Mouse (Mus musculus): Measurements from ENCODE around the gene Eif4e2. TPM values are rescaled to one million over a fixed set of nuclear protein-coding genes. Genes with fewer than 3 reads are reported as not detected.

Gene Eif4e2
- total RNA-seq, 2 experiments from 2014 or later: 53.0 to 57.0 TPM

DNA sequence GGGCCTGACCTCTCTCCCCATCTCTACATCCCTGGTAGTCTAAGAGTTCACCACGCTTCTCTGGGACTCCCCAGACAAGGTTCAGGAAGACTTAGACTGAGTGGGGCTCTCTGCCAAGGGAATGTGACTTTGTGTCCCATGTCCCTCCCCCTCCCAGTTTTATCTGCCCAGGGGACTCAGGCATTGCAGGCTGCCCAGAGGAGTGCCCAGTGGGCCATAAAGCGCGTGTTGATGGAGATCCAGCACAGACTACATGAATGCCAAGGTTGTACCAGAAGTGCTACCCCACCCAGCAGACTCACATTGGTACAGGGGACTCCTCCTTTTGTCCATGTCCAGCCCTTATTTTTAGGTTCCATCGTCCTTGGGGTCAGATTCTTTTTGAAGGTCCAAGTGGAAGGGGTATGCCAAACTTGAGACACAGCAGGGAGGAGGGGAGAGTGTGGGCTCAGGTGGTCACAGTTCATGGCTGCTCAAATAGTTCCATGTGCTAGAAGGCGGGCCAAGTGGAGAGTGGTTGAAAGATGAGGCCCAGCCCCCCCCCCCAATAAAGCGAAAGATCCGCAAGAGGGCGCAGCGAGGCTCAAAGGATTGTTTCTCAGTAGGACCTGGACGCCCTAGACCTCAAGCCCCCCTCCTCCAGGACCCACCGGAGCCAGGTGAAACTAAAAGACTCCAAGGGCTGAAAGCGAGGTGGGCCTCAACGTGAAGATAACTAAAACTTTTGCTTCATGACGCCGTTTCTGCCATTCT lies 29.5 kb upstream of the Eif4e2 start:
- Histone ChIP-seq H3K27ac (no peak overlapping the region), H3K4me3 (peak overlapping the region; percentile 47)
- TF ChIP-seq CTCF (IDR thresholded peaks at IDR 0.05): no peak
- intact Hi-C loops (cut with DNase I): loop anchor here (10.0 kb wide), 1 partner anchor 539 kb away; no protein-coding TSS in a partner anchor
- DNase-seq: no peak

DNA sequence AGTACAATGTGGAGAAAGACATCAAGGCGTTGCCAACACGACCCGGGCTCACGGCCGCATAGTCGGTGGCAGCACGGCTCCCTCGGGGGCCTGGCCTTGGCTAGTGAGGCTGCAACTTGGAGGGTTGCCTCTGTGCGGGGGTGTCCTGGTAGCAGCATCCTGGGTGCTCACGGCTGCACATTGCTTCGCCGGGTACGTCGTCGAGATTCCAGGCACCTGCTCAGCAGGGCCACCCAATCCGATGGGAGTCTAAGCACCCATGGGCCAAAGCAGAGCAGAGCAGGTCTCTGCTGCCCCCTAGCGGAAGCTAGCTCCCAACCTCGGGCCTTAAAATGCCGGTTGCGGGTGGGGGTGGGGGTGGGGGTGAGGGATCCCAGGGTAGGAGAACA lies 29.0 kb upstream of the Eif4e2 start:
- intact Hi-C loops (cut with DNase I): loop anchor here (5.0 to 10.0 kb wide), 2 partner anchors 540 to 567 kb away; no protein-coding TSS in a partner anchor

DNA sequence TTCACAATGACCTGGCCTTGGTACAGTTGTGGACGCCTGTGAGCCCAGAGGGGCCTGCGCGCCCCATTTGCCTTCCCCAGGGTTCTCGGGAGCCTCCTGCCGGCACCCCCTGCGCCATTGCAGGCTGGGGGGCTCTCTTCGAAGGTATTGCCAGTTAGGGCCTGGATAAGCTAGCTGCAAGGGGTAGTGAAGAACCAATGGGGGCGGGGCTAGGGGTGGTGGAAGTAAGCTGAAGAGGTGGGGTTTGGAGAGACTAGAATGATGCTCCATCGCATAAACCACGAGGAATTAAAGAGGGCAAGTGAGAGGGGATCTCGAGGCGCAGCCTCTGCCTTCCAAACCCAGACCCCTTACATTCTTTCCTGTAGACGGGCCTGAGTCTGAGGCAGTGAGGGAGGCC lies 28.2 kb upstream of the Eif4e2 start:
- DNase-seq: no peak
- Histone ChIP-seq H3K4me3 (no peak overlapping the region), H3K27ac (no peak overlapping the region)
- intact Hi-C loops (cut with DNase I): loop anchor here (5.0 to 10.0 kb wide), 2 partner anchors 541 to 568 kb away; no protein-coding TSS in a partner anchor
- TF ChIP-seq CTCF (IDR thresholded peaks at IDR 0.05): no peak

More for the DNA sequence above, 29.0 kb upstream of the Eif4e2 start:
- H3K27ac ChIP-seq: no peak overlapping the region
- H3K4me3 ChIP-seq: peak overlapping the region; percentile 47
- peak; percentile 83 for DNase-seq
- TF ChIP-seq CTCF (IDR thresholded peaks at IDR 0.05): peak; percentile 72

DNA sequence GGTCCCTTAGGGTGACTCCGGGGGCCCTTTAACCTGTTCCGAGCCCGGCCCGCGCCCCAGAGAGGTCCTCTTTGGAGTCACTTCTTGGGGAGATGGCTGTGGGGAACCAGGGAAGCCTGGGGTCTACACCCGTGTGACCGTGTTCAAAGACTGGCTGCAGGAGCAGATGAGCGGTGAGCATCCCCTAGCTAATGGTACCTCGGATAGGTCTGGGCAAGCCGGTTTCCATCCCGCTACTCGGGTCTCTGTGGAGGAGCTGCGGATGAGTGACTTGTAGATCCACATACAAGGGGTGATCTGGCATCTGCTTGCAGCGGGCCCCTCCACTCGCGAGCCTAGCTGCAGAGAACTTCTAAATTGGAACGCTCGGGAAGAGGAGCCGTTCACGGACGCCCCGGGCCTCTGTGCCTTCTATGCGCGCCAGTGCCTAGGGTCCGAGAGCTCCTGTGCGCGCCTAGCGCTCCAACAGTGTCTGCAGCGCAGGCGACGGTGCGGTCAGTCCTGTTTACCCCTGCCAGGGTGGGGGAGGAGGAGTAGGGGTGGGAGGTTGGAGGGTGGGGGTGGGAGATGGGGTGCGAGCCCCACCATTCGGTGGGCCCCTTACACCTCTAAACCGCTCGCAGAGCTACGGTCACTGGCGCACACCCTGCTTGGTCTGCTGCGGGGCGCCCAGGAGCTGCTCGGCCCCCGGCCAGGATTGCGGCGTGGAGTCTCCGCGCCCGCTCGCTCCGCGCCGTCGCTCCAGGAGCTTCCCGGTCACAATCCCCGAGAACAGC lies 27.3 kb upstream of the Eif4e2 start:
- 0 out of 2 replicates have a peak overlapping the region, but pooled peaks have one; percentile 20 for H3K27ac ChIP-seq
- peak overlapping the region; percentile 79 for H3K4me3 ChIP-seq
- DNase-seq: no peak
- TF ChIP-seq CTCF (IDR thresholded peaks at IDR 0.05): no peak
- intact Hi-C loops (cut with DNase I): loop anchor here (2.0 to 10.0 kb wide), 3 partner anchors 88 to 569 kb away; no protein-coding TSS in a partner anchor

DNA sequence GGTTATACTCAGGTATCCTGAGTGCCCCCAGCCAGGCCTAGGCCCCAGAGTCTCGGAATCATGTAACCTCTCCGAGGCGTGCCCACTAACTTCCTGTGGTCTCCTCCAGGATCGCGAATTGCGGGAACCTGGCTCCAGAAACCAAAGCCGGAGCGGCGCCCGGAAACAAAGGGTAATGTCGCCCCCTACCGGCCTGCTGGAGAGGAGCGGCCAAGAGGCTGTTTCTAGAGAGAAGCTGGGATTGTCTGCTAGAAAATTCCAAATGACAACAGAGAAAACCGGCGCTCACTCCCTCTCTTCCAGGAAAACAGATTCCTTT lies 26.7 kb upstream of the Eif4e2 start:
- intact Hi-C loops (cut with DNase I): loop anchor here (2.0 to 10.0 kb wide), 3 partner anchors 88 to 570 kb away; no protein-coding TSS in a partner anchor
- DNase-seq: peak; percentile 78
- peak; percentile 89 for TF ChIP-seq CTCF (IDR thresholded peaks at IDR 0.05)

DNA sequence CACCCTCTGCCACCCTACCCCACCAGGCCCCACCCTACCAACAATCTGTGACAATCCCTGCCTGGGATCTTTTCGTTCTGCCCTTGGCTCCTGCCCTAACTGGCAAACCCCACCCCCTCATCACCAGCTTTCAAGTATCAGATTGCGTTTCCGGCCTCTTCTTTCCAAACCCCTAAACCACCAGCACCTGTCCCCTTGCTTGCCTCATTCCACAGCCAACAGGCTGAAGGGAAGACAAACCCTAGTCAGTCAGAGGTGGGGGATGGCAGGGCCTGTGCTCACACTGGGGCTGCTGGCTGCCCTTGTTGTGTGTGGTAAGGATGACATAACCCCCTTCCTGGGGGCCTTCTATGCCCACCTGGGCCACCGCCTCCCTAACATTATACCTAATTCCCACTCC lies 23.3 kb upstream of the Eif4e2 start, which contains the start of gene Chrnd:
Gene Chrnd, plus strand, starts transcription at position 179 of the 400 bp plus-strand sequence.
- no peak within 1 kb of the TSS for H3K4me3 ChIP-seq
- intact Hi-C loops (cut with DNase I): no loop called here
- H3K27ac ChIP-seq: no peak within 1 kb of the TSS
- peak; percentile 44 for DNase-seq
- TF ChIP-seq CTCF (IDR thresholded peaks at IDR 0.05): no peak

More for the DNA sequence above, 26.7 kb upstream of the Eif4e2 start:
- Histone ChIP-seq H3K27ac (0 out of 2 replicates have a peak overlapping the region, but pooled peaks have one; percentile 20), H3K4me3 (peak overlapping the region; percentile 79)

DNA sequence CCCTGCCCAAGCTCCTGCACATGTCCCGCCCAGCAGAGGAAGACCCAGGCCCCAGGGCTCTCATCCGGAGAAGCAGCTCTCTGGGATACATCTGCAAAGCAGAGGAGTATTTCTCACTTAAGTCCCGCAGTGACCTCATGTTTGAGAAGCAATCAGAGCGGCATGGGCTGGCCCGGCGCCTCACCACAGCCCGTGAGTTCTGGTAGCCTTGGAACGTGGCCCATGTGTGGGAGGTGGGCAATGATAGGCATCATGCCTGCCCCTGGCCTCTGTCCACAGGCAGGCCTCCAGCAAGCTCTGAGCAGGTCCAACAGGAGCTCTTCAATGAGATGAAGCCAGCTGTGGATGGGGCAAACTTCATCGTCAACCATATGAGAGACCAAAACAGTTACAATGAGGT lies 16.4 kb upstream of the Eif4e2 start:
- Histone ChIP-seq H3K27ac (no peak overlapping the region), H3K4me3 (no peak overlapping the region)
- no peak for TF ChIP-seq CTCF (IDR thresholded peaks at IDR 0.05)
- no peak for DNase-seq
- intact Hi-C loops (cut with DNase I): no loop called here

DNA sequence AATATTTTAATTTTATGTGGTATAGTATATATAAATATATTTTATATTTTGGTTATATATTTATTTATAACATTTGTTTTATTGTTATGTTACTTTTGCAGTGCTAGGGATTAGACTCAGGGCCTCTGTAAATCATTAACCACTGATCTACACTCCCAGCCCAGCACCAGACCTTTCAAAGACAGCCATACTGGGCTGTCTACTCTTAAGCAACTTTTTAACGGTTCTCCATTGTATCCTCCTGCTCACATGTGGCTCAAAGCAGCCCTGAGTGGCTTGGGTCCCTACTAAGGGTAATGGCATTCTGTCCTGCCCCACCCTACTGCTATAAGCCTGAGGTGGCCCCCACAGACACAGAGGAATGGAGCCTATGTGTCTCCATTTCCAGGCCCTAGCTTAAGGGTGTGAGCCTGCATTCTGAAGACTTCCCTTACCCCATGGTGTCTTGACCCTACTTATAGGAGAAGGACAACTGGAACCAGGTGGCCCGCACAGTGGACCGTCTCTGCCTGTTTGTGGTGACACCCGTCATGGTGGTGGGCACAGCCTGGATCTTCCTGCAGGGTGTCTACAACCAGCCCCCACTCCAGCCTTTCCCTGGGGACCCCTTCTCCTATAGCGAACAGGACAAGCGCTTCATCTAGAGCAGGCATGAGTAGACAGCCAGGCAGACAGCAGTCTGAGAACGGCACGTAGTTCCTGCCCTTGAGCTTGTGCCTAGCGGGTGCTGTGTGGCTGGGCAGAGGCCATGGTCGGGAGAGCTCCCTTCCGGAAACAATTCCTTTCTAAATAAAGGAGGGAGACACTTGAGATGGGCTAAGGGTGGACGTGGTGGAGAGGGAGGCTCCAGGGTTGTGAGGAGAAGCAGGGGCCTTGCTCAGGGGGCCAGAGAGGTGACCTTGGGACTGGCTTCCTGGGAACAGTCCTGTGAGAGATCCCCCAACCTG lies 15.3 kb upstream of the Eif4e2 start:
- no peak for TF ChIP-seq CTCF (IDR thresholded peaks at IDR 0.05)
- H3K27ac ChIP-seq: no peak overlapping the region
- no peak for DNase-seq
- intact Hi-C loops (cut with DNase I): no loop called here
- no peak overlapping the region for H3K4me3 ChIP-seq

DNA sequence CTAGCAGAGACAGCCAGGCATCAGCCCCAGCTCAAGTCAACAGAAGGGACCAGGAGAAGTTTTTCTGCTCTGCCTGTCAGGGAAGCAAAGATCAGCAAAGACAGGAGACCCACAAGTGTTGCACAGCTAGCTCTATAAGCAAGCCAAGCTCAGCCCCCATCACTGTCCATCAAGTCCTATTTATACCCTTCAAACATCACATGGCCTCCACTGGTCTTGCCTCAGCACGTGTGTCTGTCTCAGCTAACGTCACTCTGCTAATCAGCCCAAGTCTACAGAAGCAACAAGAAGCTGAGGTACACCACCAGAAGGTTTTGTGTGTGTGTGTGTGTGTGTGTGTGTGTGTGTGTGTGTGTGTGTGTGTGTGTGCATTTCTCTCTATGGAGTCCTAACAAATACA lies 12.9 kb upstream of the Eif4e2 start:
- no peak for TF ChIP-seq CTCF (IDR thresholded peaks at IDR 0.05)
- intact Hi-C loops (cut with DNase I): no loop called here

DNA sequence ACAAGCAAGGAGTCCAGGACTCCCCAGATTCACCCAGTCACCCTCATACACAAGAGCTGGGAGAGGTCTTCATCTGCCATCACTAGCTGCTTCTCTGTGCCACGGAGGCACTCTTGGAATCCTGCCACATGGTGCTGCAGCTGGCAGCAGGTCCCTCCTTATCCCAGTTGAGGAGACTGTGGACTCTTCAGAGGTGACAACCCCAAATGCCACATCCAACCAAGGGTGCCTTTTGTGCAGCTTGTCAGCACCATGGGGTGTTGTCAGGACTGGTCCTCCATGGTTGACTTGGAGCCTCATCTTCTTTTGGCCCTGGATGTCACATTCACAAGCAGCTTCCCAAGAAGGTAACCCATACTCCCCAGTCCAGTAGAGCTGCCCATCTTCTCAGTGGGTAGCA lies 11.9 kb upstream of the Eif4e2 start:
- no peak for DNase-seq
- TF ChIP-seq CTCF (IDR thresholded peaks at IDR 0.05): no peak
- Histone ChIP-seq H3K4me3 (no peak overlapping the region), H3K27ac (no peak overlapping the region)
- intact Hi-C loops (cut with DNase I): no loop called here

More for the DNA sequence above, 12.9 kb upstream of the Eif4e2 start:
- Histone ChIP-seq H3K27ac (no peak overlapping the region), H3K4me3 (no peak overlapping the region)
- DNase-seq: no peak

DNA sequence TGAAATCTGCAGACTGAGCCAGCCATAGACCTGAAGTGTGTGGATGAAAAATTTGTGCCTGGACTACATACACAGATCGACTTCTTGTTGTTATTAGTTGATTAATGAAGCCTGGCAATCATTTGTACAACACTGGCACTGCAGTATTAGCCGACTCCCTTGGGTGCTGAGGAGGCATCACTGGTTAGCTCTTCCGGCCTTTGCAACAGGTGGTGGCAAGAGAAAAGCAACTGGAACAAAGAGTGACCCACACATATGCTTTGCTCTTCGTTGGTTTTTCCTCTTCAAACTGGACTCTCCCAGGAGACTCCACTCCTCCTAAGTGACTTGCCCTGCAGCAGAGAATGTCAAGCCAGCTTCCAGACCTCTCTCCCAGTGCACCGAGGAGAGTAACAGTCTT lies 9.9 kb upstream of the Eif4e2 start:
- no peak for TF ChIP-seq CTCF (IDR thresholded peaks at IDR 0.05)
- H3K4me3 ChIP-seq: no peak overlapping the region
- intact Hi-C loops (cut with DNase I): no loop called here
- no peak overlapping the region for H3K27ac ChIP-seq
- DNase-seq: no peak

DNA sequence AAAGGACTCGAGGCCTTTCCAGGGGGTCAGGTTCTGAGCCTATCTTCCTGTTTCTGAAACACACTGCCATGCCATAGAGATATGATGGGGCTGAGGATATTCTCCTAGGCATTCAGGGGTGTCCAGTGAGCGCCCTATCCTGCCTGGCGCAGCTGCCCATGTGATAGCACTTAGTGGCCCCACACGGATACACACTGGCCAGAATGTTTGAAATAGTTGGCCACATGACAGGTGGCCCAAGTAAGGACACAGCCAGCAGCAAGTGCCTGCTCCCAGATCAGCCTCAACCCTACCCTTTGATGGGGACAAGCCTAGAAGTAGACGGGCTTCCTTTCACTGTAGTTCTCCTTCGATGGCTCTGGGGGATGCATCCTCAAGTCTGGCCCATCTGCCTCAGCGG lies 9.2 kb upstream of the Eif4e2 start, which contains the start of gene Chrng:
Gene Chrng, plus strand, starts transcription at position 193 of the 400 bp plus-strand sequence.
- no peak within 1 kb of the TSS for H3K4me3 ChIP-seq
- intact Hi-C loops (cut with DNase I): no loop called here
- DNase-seq: no peak
- TF ChIP-seq CTCF (IDR thresholded peaks at IDR 0.05): no peak
- no peak within 1 kb of the TSS for H3K27ac ChIP-seq

Data from gastrocnemius, adult 2 months (tissue).